Mouse (Mus musculus) CH12.LX (cell line): ENCODE results near the gene Wdr86. TPM values are rescaled to one million over a fixed set of nuclear protein-coding genes. Genes with fewer than 3 reads are reported as not detected.

Source experiments
- DNase-seq: peaks from one replicate; pipeline ENCODE4 v3.0.0-alpha.2; 2013; ENCODE audit errors: extremely low read depth
- H3K27ac ChIP-seq: 2 replicates; pipeline ENCODE4 v1.5.1; 2012; ENCODE audit warnings: low read depth, mild to moderate bottlenecking, control low read depth, moderate library complexity; ENCODE audit not compliant: insufficient read depth
- H3K27me3 ChIP-seq: replicated peaks from 2 replicates; pipeline ENCODE3; 2012; ENCODE audit warnings: inconsistent platforms
- H3K36me3 ChIP-seq, 2 experiments: replicated peaks in 1 of 2; 2 replicates each; pipeline versions ENCODE3 to v1.6.1; 2012; ENCODE audit warnings: inconsistent platforms in 1 of 2, low read length in 1 of 2, mild to moderate bottlenecking in 1 of 2, mixed read lengths in 1 of 2, moderate library complexity in 1 of 2; ENCODE audit not compliant: control insufficient read depth in 1 of 2, insufficient read depth in 1 of 2
- H3K4me1 ChIP-seq, 2 experiments: 2 replicates each; pipeline ENCODE4 v1.6.1; 2012; ENCODE audit warnings: inconsistent platforms in 1 of 2, moderate library complexity in 1 of 2; ENCODE audit not compliant: insufficient read depth in 2 of 2, control insufficient read depth in 1 of 2
- H3K4me2 ChIP-seq: 2 replicates; pipeline ENCODE4 v1.6.1; 2012; ENCODE audit warnings: low read depth, mild to moderate bottlenecking, control low read depth; ENCODE audit not compliant: poor library complexity, insufficient read depth, severe bottlenecking
- H3K4me3 ChIP-seq, 3 experiments: fragments of 150-350 bp in 1 of 3; sonication (generic) in 1 of 3; replicated peaks in 1 of 3; 2 replicates each; pipeline versions ENCODE3 to v1.5.1; 2011 to 2012; ENCODE audit warnings: low read depth in 2 of 3, low read length in 2 of 3, mild to moderate bottlenecking in 2 of 3, moderate library complexity in 2 of 3, control low read depth in 1 of 3, improper control_type of control experiment in 1 of 3, inconsistent platforms in 1 of 3, mixed read lengths in 1 of 3; ENCODE audit not compliant: poor library complexity in 1 of 3
- H3K79me2 ChIP-seq: replicated peaks from 2 replicates; pipeline ENCODE4 v1.6.1; 2012; ENCODE audit warnings: mild to moderate bottlenecking, moderate library complexity; ENCODE audit not compliant: control insufficient read depth, poor library complexity, insufficient read depth, severe bottlenecking; ENCODE audit errors: extremely low read depth
- H3K9ac ChIP-seq: 2 replicates; pipeline ENCODE4 v1.6.1; 2012; ENCODE audit warnings: low read depth, mild to moderate bottlenecking, control low read depth, moderate library complexity; ENCODE audit not compliant: insufficient read depth
- H3K9me3 ChIP-seq: replicated peaks from 2 replicates; pipeline ENCODE3; 2012; ENCODE audit warnings: low read length, inconsistent platforms, mixed read lengths
- BHLHE40 ChIP-seq: IDR thresholded peaks from 2 replicates; pipeline ENCODE4 v1.6.1; 2011; ENCODE audit warnings: mild to moderate bottlenecking, low read depth, low read length, improper control_type of control experiment
- CHD1 ChIP-seq: IDR thresholded peaks from 2 replicates; pipeline ENCODE4 v1.6.1; 2012; ENCODE audit warnings: low read depth, low read length, improper control_type of control experiment, inconsistent platforms
- CHD2 ChIP-seq: IDR thresholded peaks from 2 replicates; pipeline ENCODE4 v1.6.1; 2011; ENCODE audit warnings: low read length, improper control_type of control experiment
- CTCF ChIP-seq, 2 experiments: IDR thresholded peaks in 1 of 2; conservative IDR thresholded peaks in 1 of 2; 2 replicates each; pipeline ENCODE4 v1.5.1; 2011 to 2012; ENCODE audit warnings: low read depth in 2 of 2, low read length in 2 of 2, improper control_type of control experiment in 1 of 2, inconsistent platforms in 1 of 2, mild to moderate bottlenecking in 1 of 2, moderate library complexity in 1 of 2
- E2F4 ChIP-seq: IDR thresholded peaks from 2 replicates; pipeline ENCODE4 v1.6.1; 2011; ENCODE audit warnings: low read depth, low read length, improper control_type of control experiment; ENCODE audit not compliant: insufficient replicate concordance
- ELF1 ChIP-seq: IDR thresholded peaks from 2 replicates; pipeline ENCODE4 v1.6.1; 2014; ENCODE audit warnings: low read depth, mild to moderate bottlenecking, inconsistent platforms, low read length, improper control_type of control experiment
- EP300 ChIP-seq: IDR thresholded peaks from 2 replicates; pipeline ENCODE4 v1.6.1; 2011; ENCODE audit warnings: low read length, improper control_type of control experiment
- ETS1 ChIP-seq: conservative IDR thresholded peaks from 2 replicates; pipeline ENCODE4 v1.6.1; 2012; ENCODE audit warnings: low read depth, mild to moderate bottlenecking, inconsistent platforms, low read length, improper control_type of control experiment, moderate library complexity
- GABPA ChIP-seq: IDR thresholded peaks from 2 replicates; pipeline ENCODE4 v1.6.1; 2012; ENCODE audit warnings: low read depth, low read length, improper control_type of control experiment, inconsistent platforms; ENCODE audit not compliant: insufficient replicate concordance
- HCFC1 ChIP-seq: IDR thresholded peaks from 2 replicates; pipeline ENCODE4 v1.6.1; 2012; ENCODE audit warnings: low read depth, mild to moderate bottlenecking, inconsistent platforms, low read length, improper control_type of control experiment
- IRF4 ChIP-seq: IDR thresholded peaks from 2 replicates; pipeline ENCODE4 v1.6.1; 2014; ENCODE audit warnings: low read depth, mild to moderate bottlenecking, inconsistent platforms, low read length, improper control_type of control experiment
- JUN ChIP-seq: IDR thresholded peaks from 2 replicates; pipeline ENCODE4 v1.6.1; 2011; ENCODE audit warnings: low read depth, mild to moderate bottlenecking, low read length, improper control_type of control experiment, moderate library complexity; ENCODE audit not compliant: insufficient read depth
- JUND ChIP-seq: conservative IDR thresholded peaks from 2 replicates; pipeline ENCODE4 v1.6.1; 2011; ENCODE audit warnings: low read depth, low read length, improper control_type of control experiment
- KAT2A ChIP-seq: IDR thresholded peaks from 2 replicates; pipeline ENCODE4 v1.6.1; 2012; ENCODE audit warnings: low read length, improper control_type of control experiment, inconsistent platforms; ENCODE audit not compliant: insufficient replicate concordance
- MAFK ChIP-seq: IDR thresholded peaks from 2 replicates; pipeline ENCODE4 v1.6.1; 2011; ENCODE audit warnings: low read length, improper control_type of control experiment; ENCODE audit not compliant: insufficient replicate concordance
- MAX ChIP-seq: IDR thresholded peaks from 2 replicates; pipeline ENCODE4 v1.6.1; 2011; ENCODE audit warnings: low read length, improper control_type of control experiment
- MAZ ChIP-seq: IDR thresholded peaks from 2 replicates; pipeline ENCODE4 v1.6.1; 2012; ENCODE audit warnings: low read depth, mild to moderate bottlenecking, inconsistent platforms, low read length, improper control_type of control experiment, moderate library complexity
- MEF2A ChIP-seq: IDR thresholded peaks from 2 replicates; pipeline ENCODE4 v1.6.1; 2014; ENCODE audit warnings: low read depth, mild to moderate bottlenecking, inconsistent platforms, low read length, improper control_type of control experiment, borderline replicate concordance
- MXI1 ChIP-seq: IDR thresholded peaks from 2 replicates; pipeline ENCODE4 v1.6.1; 2011; ENCODE audit warnings: mild to moderate bottlenecking, low read depth, low read length, improper control_type of control experiment
- MYC ChIP-seq: IDR thresholded peaks from 2 replicates; pipeline ENCODE4 v1.6.1; 2011; ENCODE audit warnings: low read depth, mild to moderate bottlenecking, improper control_type of control experiment, low read length
- NELFE ChIP-seq: IDR thresholded peaks from 2 replicates; pipeline ENCODE4 v1.6.1; 2011; ENCODE audit warnings: low read depth, low read length, improper control_type of control experiment
- NRF1 ChIP-seq: IDR thresholded peaks from 2 replicates; pipeline ENCODE4 v1.6.1; 2014; ENCODE audit warnings: low read depth, mild to moderate bottlenecking, inconsistent platforms, low read length, improper control_type of control experiment, moderate library complexity
- PAX5 ChIP-seq: IDR thresholded peaks from 2 replicates; pipeline ENCODE4 v1.6.1; 2012; ENCODE audit warnings: low read length, inconsistent platforms, mixed read lengths
- POLR2A ChIP-seq: IDR thresholded peaks from 2 replicates; pipeline ENCODE4 v1.6.1; 2011; ENCODE audit warnings: low read depth, mild to moderate bottlenecking, improper control_type of control experiment, low read length
- POLR2AphosphoS2 ChIP-seq: IDR thresholded peaks from 2 replicates; pipeline ENCODE4 v1.6.1; 2011; ENCODE audit warnings: low read depth, low read length, improper control_type of control experiment
- RAD21 ChIP-seq: IDR thresholded peaks from 2 replicates; pipeline ENCODE4 v1.6.1; 2011; ENCODE audit warnings: low read depth, mild to moderate bottlenecking, low read length, improper control_type of control experiment, moderate library complexity
- RCOR1 ChIP-seq: conservative IDR thresholded peaks from 2 replicates; pipeline ENCODE4 v1.6.1; 2012; ENCODE audit warnings: low read depth, mild to moderate bottlenecking, inconsistent platforms, low read length, improper control_type of control experiment
- SIN3A ChIP-seq: IDR thresholded peaks from 2 replicates; pipeline ENCODE4 v1.6.1; 2012; ENCODE audit warnings: low read length, improper control_type of control experiment, inconsistent platforms
- SMC3 ChIP-seq: IDR thresholded peaks from 2 replicates; pipeline ENCODE4 v1.6.1; 2011; ENCODE audit warnings: low read depth, low read length, improper control_type of control experiment
- TBP ChIP-seq: conservative IDR thresholded peaks from 2 replicates; pipeline ENCODE4 v1.6.1; 2011; ENCODE audit warnings: low read depth, low read length, improper control_type of control experiment
- TCF12 ChIP-seq: IDR thresholded peaks from 2 replicates; pipeline ENCODE4 v1.6.1; 2014; ENCODE audit warnings: low read depth, mild to moderate bottlenecking, inconsistent platforms, low read length, improper control_type of control experiment
- UBTF ChIP-seq: IDR thresholded peaks from 2 replicates; pipeline ENCODE4 v1.6.1; 2012; ENCODE audit warnings: low read depth, mild to moderate bottlenecking, inconsistent platforms, low read length, improper control_type of control experiment, moderate library complexity
- USF1 ChIP-seq: IDR thresholded peaks from 2 replicates; pipeline ENCODE4 v1.6.1; 2014; ENCODE audit warnings: low read depth, mild to moderate bottlenecking, inconsistent platforms, low read length, improper control_type of control experiment
- USF2 ChIP-seq: conservative IDR thresholded peaks from 2 replicates; pipeline ENCODE4 v1.6.1; 2011; ENCODE audit warnings: low read depth, low read length, improper control_type of control experiment
- ZC3H11A ChIP-seq: IDR thresholded peaks from 2 replicates; pipeline ENCODE4 v1.6.1; 2012; ENCODE audit warnings: low read depth, mild to moderate bottlenecking, inconsistent platforms, low read length, improper control_type of control experiment
- ZKSCAN1 ChIP-seq: IDR thresholded peaks from 2 replicates; pipeline ENCODE4 v1.6.1; 2012; ENCODE audit warnings: low read depth, inconsistent platforms, low read length, improper control_type of control experiment, borderline replicate concordance
- ZMIZ1 ChIP-seq: IDR thresholded peaks from 2 replicates; pipeline ENCODE4 v1.6.1; 2012; ENCODE audit warnings: low read depth, mild to moderate bottlenecking, inconsistent platforms, low read length, improper control_type of control experiment
- ZNF384 ChIP-seq: IDR thresholded peaks from 2 replicates; pipeline ENCODE4 v1.6.1; 2012; ENCODE audit warnings: low read depth, low read length, improper control_type of control experiment, inconsistent platforms
- dilution Hi-C: fragments of 300-500 bp; cut with MboI; formaldehyde crosslinking; loops from 2 replicates; pipeline ENCODE4 v1.14.3; 2020; ENCODE audit warnings: low sequenced_read_pairs; ENCODE audit not compliant: extremely low pct_unique_long_range_greater_than_20kb, extremely low pct_ligation_motif_present
- in situ Hi-C: fragments of 300-500 bp; cut with MboI; formaldehyde crosslinking; loops from 3 replicates; pipeline ENCODE4 v1.14.3; 2019; ENCODE audit warnings: low sequenced_read_pairs, low pct_ligation_motif_present, low pct_unique_long_range_greater_than_20kb, mixed read lengths
- polyA plus RNA-seq: library from polyadenylated mRNA; unstranded; fragments of >175 nt; gene quantifications from 2 replicates; pipeline ENCODE4 v1.2.1, GENCODE M21; 2012; ENCODE audit warnings: low read depth; ENCODE audit not compliant: insufficient read length
- total RNA-seq, 2 experiments: library from RNA; depleted of rRNA; stranded (reverse); fragments of 300-350 nt in 1 of 2; fragments of >200 nt in 1 of 2; gene quantifications; 2 replicates each; pipeline ENCODE4 v1.2.3; 2012 to 2014

Wdr86 gene
- total and polyA plus RNA-seq, 3 experiments: 0.08 to 0.16 TPM; not detected in 1

GRCm38 (mm10) chr5:24685366-24686093 lies 45.0 kb downstream of the Wdr86 start, which contains the start of gene Nub1:
Gene Nub1 (plus strand): TSS chr5:24685532.
- dilution Hi-C loops: no loop called here
- H3K4me2 ChIP-seq: peak within 1 kb of the TSS; percentile 42
- peaks cover 14 to 23% of the 10 kb centered on the region in 2 experiments for H3K36me3 ChIP-seq
- peak within 1 kb of the TSS; percentile 67 to 100 (median 98) for H3K4me3 ChIP-seq
- H3K27me3 ChIP-seq: no peaks in the 10 kb centered on the region
- no peaks in the 10 kb centered on the region for H3K9me3 ChIP-seq
- H3K27ac ChIP-seq: peak within 1 kb of the TSS; percentile 96
- H3K79me2 ChIP-seq: peaks cover 33% of the 10 kb centered on the region
- peak; percentile 85 for TF ChIP-seq MAX
- no peak; the same call in 1 of the 2 replicates for TF ChIP-seq RAD21
- peak; percentile 7; the same call in 1 of the 2 replicates for TF ChIP-seq MEF2A
- TF ChIP-seq ZMIZ1: peak; percentile 83; the same call in 1 of the 2 replicates
- TF ChIP-seq IRF4: peak; percentile 53; the same call in 1 of the 2 replicates
- TF ChIP-seq EP300: no peak
- TF ChIP-seq TBP: peak; percentile 96
- TF ChIP-seq E2F4: no peak
- TF ChIP-seq SIN3A: peak; percentile 95
- 0 out of 2 replicates have a peak, but pooled peaks have one; percentile 3 for TF ChIP-seq BHLHE40
- TF ChIP-seq USF2: no peak
- TF ChIP-seq POLR2A: peak; percentile 85
- TF ChIP-seq USF1: peak; percentile 20
- peak; percentile 97 for TF ChIP-seq MYC
- TF ChIP-seq RCOR1: 0 out of 2 replicates have a peak, but pooled peaks have one; percentile 25
- TF ChIP-seq CHD2: peak; percentile 84
- no peak; the same call in none of the 2 replicates for TF ChIP-seq ZNF384
- TF ChIP-seq ZC3H11A: no peak
- no peak for TF ChIP-seq MAFK
- TF ChIP-seq HCFC1: peak; percentile 83
- no peak for TF ChIP-seq JUN
- TF ChIP-seq SMC3: no peak
- peak; percentile 77 for TF ChIP-seq MAZ
- peak; percentile 92 for TF ChIP-seq NELFE
- TF ChIP-seq NRF1: peak; percentile 40; the same call in 1 of the 2 replicates
- peak; percentile 83; the same call in 1 of the 2 replicates for TF ChIP-seq KAT2A
- TF ChIP-seq UBTF: peak; percentile 79
- TF ChIP-seq PAX5: no peak
- peak in 1 of 2 experiments; percentile 62; a peak in 2 of 4 replicates for TF ChIP-seq CTCF (conservative IDR thresholded peaks at IDR 0.05 in 1 of 2, IDR thresholded peaks at IDR 0.05 in 1 of 2; ENCODE audit: low read depth in 2 of 2, low read length in 2 of 2)
- no peak; the same call in 1 of the 2 replicates for TF ChIP-seq GABPA
- no peak; the same call in 1 of the 2 replicates for TF ChIP-seq JUND
- peak; percentile 60; the same call in 1 of the 2 replicates for TF ChIP-seq POLR2AphosphoS2
- peak; percentile 75 for TF ChIP-seq MXI1
- peak; percentile 77 for TF ChIP-seq TCF12
- no peak for TF ChIP-seq CHD1
- TF ChIP-seq ELF1: peak; percentile 91
- TF ChIP-seq ZKSCAN1: no peak
- no peak; the same call in 1 of the 2 replicates for TF ChIP-seq ETS1
- TF ChIP-seq, all 38 proteins: peak for 23
- Histone ChIP-seq H3K9ac (peak within 1 kb of the TSS; percentile 91), H3K4me1 (peaks cover 8 to 12% of the 10 kb centered on the region in 2 experiments)
- DNase-seq: peak; percentile 99
- in situ Hi-C loops: no loop called here
